Mouse (Mus musculus) midbrain, embryonic 11.5 days (tissue): Measurements from ENCODE around the gene Ccdc88c. TPM values are rescaled to one million over a fixed set of nuclear protein-coding genes. Genes with fewer than 3 reads are reported as not detected.

Experiments
- ATAC-seq: fragments of 200-750 bp; cut with Nextera tagmentation; 2 replicates; pipeline ENCODE4 v1.8.0; 2017; ENCODE audit warnings: moderate TSS enrichment, moderate library complexity; ENCODE audit not compliant: low FRiP score
- DNase-seq: peaks from one replicate; pipeline ENCODE4 v3.0.0; 2015; ENCODE audit warnings: low spot score; ENCODE audit errors: missing footprints
- H3K27ac ChIP-seq: fragments of 300-500 bp; sonication (generic); 2 replicates; pipeline ENCODE4 v1.5.1; 2014; ENCODE audit warnings: low read depth, low read length
- H3K27me3 ChIP-seq: fragments of 300-500 bp; sonication (generic); 2 replicates; pipeline ENCODE4 v1.6.1; 2014; ENCODE audit warnings: mild to moderate bottlenecking, low read length, moderate library complexity, mixed read lengths; ENCODE audit not compliant: control insufficient read depth, insufficient read depth
- H3K36me3 ChIP-seq: fragments of 300-500 bp; sonication (generic); 2 replicates; pipeline ENCODE4 v1.6.1; 2014; ENCODE audit warnings: mild to moderate bottlenecking, low read length, moderate library complexity, mixed read lengths; ENCODE audit not compliant: control insufficient read depth, insufficient read depth
- H3K4me1 ChIP-seq: fragments of 300-500 bp; sonication (generic); 2 replicates; pipeline ENCODE4 v1.6.1; 2014; ENCODE audit warnings: low read length; ENCODE audit not compliant: control insufficient read depth, insufficient read depth
- H3K4me2 ChIP-seq: fragments of 300-500 bp; sonication (generic); 2 replicates; pipeline ENCODE4 v1.6.1; 2014; ENCODE audit warnings: mild to moderate bottlenecking, moderate library complexity
- H3K4me3 ChIP-seq: fragments of 300-500 bp; sonication (generic); 2 replicates; pipeline ENCODE4 v1.5.1; 2014; ENCODE audit warnings: low read depth, low read length
- H3K9ac ChIP-seq: fragments of 300-500 bp; sonication (generic); 2 replicates; pipeline ENCODE4 v1.6.1; 2014; ENCODE audit warnings: low read length
- H3K9me3 ChIP-seq: fragments of 300-500 bp; sonication (generic); 2 replicates; pipeline ENCODE4 v1.6.1; 2016; ENCODE audit warnings: low read length; ENCODE audit not compliant: control insufficient read depth
- WGBS: fragments of 180-500 bp; shearing (Covaris S2); extraction: QIAGEN DNeasy Blood & Tissue Kit; methylation state at CpG from one replicate; pipeline ENCODE4 v1.1.7; 2014; 5-methylcytosine and 5-hydroxymethylcytosine counted together
- polyA plus RNA-seq: library from polyadenylated mRNA; unstranded; fragments of >200 nt; fragmentation: Nextera tagmentation; extraction: Ambion mirVana; gene quantifications from 2 replicates; pipeline ENCODE4 v1.2.1, GENCODE M21; 2014

Gene Ccdc88c
- polyA plus RNA-seq, 1 experiment from 2014 or later = 11.0 TPM

- Histone ChIP-seq H3K9ac (no peak overlapping the region), H3K36me3 (no peaks in the 10 kb centered on the region), H3K4me2 (no peak overlapping the region), H3K4me1 (no peaks in the 10 kb centered on the region), H3K27me3 (no peaks in the 10 kb centered on the region), H3K9me3 (no peaks in the 10 kb centered on the region), H3K4me3 (no peak overlapping the region), H3K27ac (no peak overlapping the region)
- ATAC-seq (no peak), DNase-seq (peak; percentile 23)
- 79% methylated on average over 6 of the region's 6 CpGs for WGBS
Observed at GRCm38 (mm10) chr12:100877936-100878335, 150.9 kb downstream of the Ccdc88c start.

GRCm38 (mm10) chr12:100875960-100876359 is 152.9 kb downstream of the Ccdc88c start:
- Histone ChIP-seq H3K27me3 (no peaks in the 10 kb centered on the region), H3K9ac (no peak overlapping the region), H3K4me3 (no peak overlapping the region), H3K9me3 (no peaks in the 10 kb centered on the region), H3K27ac (no peak overlapping the region), H3K36me3 (no peaks in the 10 kb centered on the region), H3K4me2 (no peak overlapping the region), H3K4me1 (no peaks in the 10 kb centered on the region)
- no peak for DNase-seq
- ATAC-seq = no peak
- 79% methylated on average over 5 of the region's 6 CpGs for WGBS

GRCm38 (mm10) chr12:100875553-100875952 is 153.3 kb downstream of the Ccdc88c start:
- ATAC-seq (no peak), DNase-seq (peak; percentile 64)
- H3K27ac ChIP-seq = no peak overlapping the region
- H3K36me3 ChIP-seq = no peaks in the 10 kb centered on the region
- H3K27me3 ChIP-seq = no peaks in the 10 kb centered on the region
- no peak overlapping the region for H3K4me2 ChIP-seq
- H3K9me3 ChIP-seq = no peaks in the 10 kb centered on the region
- H3K4me1 ChIP-seq = no peaks in the 10 kb centered on the region
- H3K4me3 ChIP-seq = no peak overlapping the region
- H3K9ac ChIP-seq = no peak overlapping the region
- WGBS = 65% methylated on average over 3 of the region's 3 CpGs

DNA sequence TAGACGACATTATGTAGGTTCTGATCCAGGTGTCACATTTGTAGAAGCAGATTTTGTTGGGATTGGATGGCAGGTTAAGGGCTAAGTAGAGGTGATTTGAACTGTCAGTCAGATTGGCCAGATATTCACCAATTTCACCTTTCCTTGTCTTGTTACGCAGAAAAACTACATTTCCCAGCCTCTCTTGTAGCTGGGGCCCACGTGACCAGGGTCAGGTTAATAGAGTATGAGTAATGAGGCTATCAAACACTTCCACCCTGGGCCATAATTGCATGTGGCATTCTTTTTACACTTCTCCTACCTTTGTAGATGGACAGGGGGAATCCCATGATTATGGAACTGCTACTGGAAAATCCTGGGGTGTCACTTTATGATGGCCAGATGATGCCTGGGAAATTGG is 155.2 kb downstream of the Ccdc88c start:
- H3K4me2 ChIP-seq = no peak overlapping the region
- no peak overlapping the region for H3K4me3 ChIP-seq
- WGBS = 82% methylated on average over 3 of the region's 3 CpGs

DNA sequence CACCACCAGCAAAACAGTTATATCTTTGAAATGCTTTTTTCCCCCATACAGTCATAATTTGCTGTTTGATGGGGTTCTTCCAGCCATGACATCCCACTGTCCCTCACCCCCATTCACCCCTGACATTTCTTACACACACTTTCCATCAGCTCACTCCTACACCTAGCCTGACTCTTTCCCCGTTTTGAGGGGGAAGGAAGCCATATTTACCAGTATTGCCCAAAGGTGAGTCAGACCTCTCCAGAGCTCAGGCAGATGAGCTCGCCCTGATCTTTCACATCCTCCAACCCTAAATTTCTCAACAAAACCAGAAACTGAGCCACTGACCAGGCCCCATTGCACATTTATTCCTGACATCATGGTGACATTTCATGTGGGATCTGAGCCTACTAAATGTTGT is 157.0 kb downstream of the Ccdc88c start:
- Histone ChIP-seq H3K4me1 (no peaks in the 10 kb centered on the region), H3K4me3 (no peak overlapping the region), H3K27ac (no peak overlapping the region), H3K27me3 (no peaks in the 10 kb centered on the region), H3K9me3 (no peaks in the 10 kb centered on the region; the same call in 1 of the 2 replicates), H3K9ac (no peak overlapping the region), H3K36me3 (no peaks in the 10 kb centered on the region), H3K4me2 (no peak overlapping the region)
- DNase-seq = no peak
- 85% methylated on average over 2 of the region's 2 CpGs for WGBS
- ATAC-seq = no peak

More for the DNA sequence above, 155.2 kb downstream of the Ccdc88c start:
- Histone ChIP-seq H3K36me3 (no peaks in the 10 kb centered on the region), H3K9ac (no peak overlapping the region), H3K27me3 (no peaks in the 10 kb centered on the region), H3K9me3 (no peaks in the 10 kb centered on the region; the same call in 1 of the 2 replicates), H3K27ac (no peak overlapping the region), H3K4me1 (no peaks in the 10 kb centered on the region)
- ATAC-seq = no peak
- DNase-seq = no peak

DNA sequence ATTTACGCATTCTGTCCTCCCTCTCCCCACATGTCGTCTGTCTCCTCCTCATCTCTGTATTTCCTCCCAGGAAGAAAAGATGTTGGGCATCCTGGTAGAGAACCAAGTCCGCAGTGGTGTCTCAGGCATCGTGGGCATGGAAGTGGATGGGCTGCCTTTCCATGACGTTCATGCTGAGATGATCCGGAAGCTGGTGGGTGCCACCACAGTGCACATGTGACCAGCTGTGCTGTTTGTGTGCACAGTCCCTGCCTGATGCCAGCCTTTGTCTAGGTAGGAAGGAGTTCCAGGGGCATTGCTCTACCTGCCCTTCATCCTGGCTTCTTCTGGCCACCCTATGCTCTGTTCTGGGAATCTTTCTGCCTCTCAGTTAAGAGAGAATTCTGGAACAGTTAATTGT is 157.6 kb downstream of the Ccdc88c start:
- ATAC-seq (no peak), DNase-seq (no peak)
- Histone ChIP-seq H3K9me3 (no peaks in the 10 kb centered on the region; the same call in 1 of the 2 replicates), H3K36me3 (no peaks in the 10 kb centered on the region), H3K9ac (no peak overlapping the region), H3K4me2 (no peak overlapping the region), H3K27me3 (no peaks in the 10 kb centered on the region), H3K27ac (no peak overlapping the region), H3K4me1 (no peaks in the 10 kb centered on the region), H3K4me3 (no peak overlapping the region)
- 92% methylated on average over 6 of the region's 6 CpGs for WGBS

DNA sequence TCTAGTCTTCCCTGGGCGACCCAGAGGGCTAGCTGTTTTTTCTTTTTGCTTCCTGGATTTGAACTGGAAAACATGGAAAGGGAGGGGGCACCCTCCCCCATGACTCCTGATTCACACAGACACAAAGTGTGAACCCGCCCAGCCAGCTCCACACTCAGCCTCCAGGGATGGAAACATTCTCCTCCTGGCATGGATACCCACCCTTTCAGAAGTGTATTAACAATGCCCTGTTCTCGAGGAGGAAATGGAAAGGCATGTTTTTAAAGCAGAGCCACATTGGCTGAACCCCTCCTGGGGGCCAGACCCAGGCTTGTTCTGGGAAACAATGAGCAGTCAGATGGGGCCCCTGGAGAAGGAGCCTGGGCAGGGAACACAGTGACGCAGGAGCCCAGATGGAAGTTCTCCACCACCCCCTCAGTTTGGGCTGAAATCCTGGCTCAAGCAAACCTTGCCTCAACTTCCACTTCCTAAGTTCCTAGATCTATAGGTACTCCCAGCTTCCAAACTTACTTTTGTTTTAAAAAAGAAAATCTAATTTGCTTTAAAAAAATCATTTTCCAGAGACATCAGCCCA is 160.7 kb downstream of the Ccdc88c start:
- ATAC-seq (no peak), DNase-seq (no peak)
- Histone ChIP-seq H3K4me2 (no peak overlapping the region), H3K9me3 (no peaks in the 10 kb centered on the region; the same call in 1 of the 2 replicates), H3K27ac (no peak overlapping the region), H3K4me1 (no peaks in the 10 kb centered on the region), H3K36me3 (no peaks in the 10 kb centered on the region), H3K27me3 (no peaks in the 10 kb centered on the region), H3K4me3 (no peak overlapping the region), H3K9ac (no peak overlapping the region)
- 71% methylated on average over 4 of the region's 4 CpGs for WGBS

DNA sequence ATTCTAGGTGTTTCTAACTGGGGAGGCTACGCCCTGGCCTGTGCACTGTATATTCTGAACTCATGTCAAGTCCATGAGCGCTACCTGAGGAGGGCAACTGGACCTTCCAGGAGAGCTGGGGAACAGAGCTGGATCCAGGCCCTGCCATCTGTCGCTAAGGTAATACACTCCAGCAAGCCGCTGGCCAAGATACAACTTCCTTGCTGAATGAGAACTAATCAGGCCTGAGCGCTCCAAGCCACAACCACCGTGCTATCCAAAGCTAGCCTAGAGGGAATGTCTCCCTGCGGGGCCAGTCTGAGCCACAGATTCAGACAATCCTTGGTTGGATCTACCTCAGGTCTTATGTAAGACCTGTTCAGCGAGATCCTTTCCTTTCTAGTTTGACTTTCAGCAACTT is 161.8 kb downstream of the Ccdc88c start:
- no peak for ATAC-seq
- Histone ChIP-seq H3K4me3 (no peak overlapping the region), H3K27ac (no peak overlapping the region), H3K36me3 (no peaks in the 10 kb centered on the region), H3K27me3 (no peaks in the 10 kb centered on the region), H3K4me2 (no peak overlapping the region), H3K9me3 (no peaks in the 10 kb centered on the region; the same call in 1 of the 2 replicates), H3K4me1 (no peaks in the 10 kb centered on the region), H3K9ac (no peak overlapping the region)
- no peak for DNase-seq
- WGBS = 89% methylated on average over 8 of the region's 8 CpGs

DNA sequence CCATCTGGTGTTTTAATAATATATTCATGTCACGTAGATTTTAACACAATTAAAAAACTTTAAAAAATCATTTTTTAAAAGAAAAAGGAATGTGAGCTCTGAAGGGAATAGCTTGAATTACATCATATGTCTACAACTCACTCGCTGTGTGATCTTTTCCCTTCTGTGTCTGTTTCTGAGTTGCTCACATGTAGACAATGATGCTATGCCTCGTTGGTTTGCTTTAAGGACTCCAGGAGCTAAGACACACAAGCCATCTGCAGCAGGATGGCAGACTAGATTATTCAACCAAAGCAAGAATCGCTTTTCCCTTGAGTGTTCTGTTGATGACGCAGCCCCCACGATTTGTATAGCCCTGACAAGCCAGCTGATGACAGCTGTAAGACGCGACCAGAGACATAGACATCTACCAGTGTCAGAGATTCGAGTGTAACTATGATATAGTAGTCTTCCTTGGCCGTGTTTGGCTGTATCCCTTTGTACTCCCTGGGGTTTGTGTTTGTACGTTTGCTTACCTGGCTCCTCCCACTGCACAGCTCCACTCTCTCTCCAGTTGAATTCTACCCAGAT is 163.3 kb downstream of the Ccdc88c start:
- DNase-seq (no peak), ATAC-seq (no peak)
- H3K27ac ChIP-seq = no peak overlapping the region
- H3K9me3 ChIP-seq = no peaks in the 10 kb centered on the region; the same call in 1 of the 2 replicates
- no peaks in the 10 kb centered on the region for H3K27me3 ChIP-seq
- WGBS = 81% methylated on average over 11 of the region's 11 CpGs
- no peaks in the 10 kb centered on the region for H3K36me3 ChIP-seq
- H3K9ac ChIP-seq = no peak overlapping the region
- no peaks in the 10 kb centered on the region for H3K4me1 ChIP-seq
- no peak overlapping the region for H3K4me3 ChIP-seq
- no peak overlapping the region for H3K4me2 ChIP-seq
